Mouse (Mus musculus) neural tube, embryonic 12.5 days (tissue): ENCODE data around the gene Armc3. TPM values are rescaled to one million over a fixed set of nuclear protein-coding genes. Genes with fewer than 3 reads are reported as not detected.

Experiments used
- ATAC-seq: fragments of 200-750 bp; cut with Nextera tagmentation; 2 replicates; pipeline ENCODE4 v1.8.0; 2017; ENCODE audit warnings: low read depth, mild to moderate bottlenecking, moderate TSS enrichment, moderate library complexity; ENCODE audit not compliant: low FRiP score
- H3K27ac ChIP-seq: fragments of 300-500 bp; sonication (generic); 2 replicates; pipeline ENCODE4 v1.5.1; 2016
- H3K27me3 ChIP-seq: fragments of 300-500 bp; sonication (generic); replicated peaks from 2 replicates; pipeline ENCODE4 v1.6.1; 2016; ENCODE audit warnings: mild to moderate bottlenecking
- H3K36me3 ChIP-seq: fragments of 300-500 bp; sonication (generic); 2 replicates; pipeline ENCODE4 v1.6.1; 2016; ENCODE audit warnings: mild to moderate bottlenecking
- H3K4me1 ChIP-seq: fragments of 300-500 bp; sonication (generic); 2 replicates; pipeline ENCODE4 v1.6.1; 2016
- H3K4me2 ChIP-seq: fragments of 300-500 bp; sonication (generic); replicated peaks from 2 replicates; pipeline ENCODE4 v1.6.1; 2016; ENCODE audit warnings: mild to moderate bottlenecking
- H3K4me3 ChIP-seq: fragments of 300-500 bp; sonication (generic); 2 replicates; pipeline ENCODE4 v1.5.1; 2016
- H3K9ac ChIP-seq: fragments of 300-500 bp; sonication (generic); 2 replicates; pipeline ENCODE4 v1.6.1; 2016; ENCODE audit warnings: mild to moderate bottlenecking
- H3K9me3 ChIP-seq: fragments of 300-500 bp; sonication (generic); 2 replicates; pipeline ENCODE4 v1.6.1; 2016; ENCODE audit warnings: mild to moderate bottlenecking
- WGBS: fragments of 180-500 bp; shearing (Covaris S2); methylation state at CpG from one replicate; pipeline ENCODE4 v1.1.7; 2016; 5-methylcytosine and 5-hydroxymethylcytosine counted together
- polyA plus RNA-seq: library from polyadenylated mRNA; unstranded; fragments of >200 nt; fragmentation: Nextera tagmentation; extraction: Ambion mirVana; gene quantifications from 2 replicates; pipeline ENCODE4 v1.2.1, GENCODE M21; 2016

Gene Armc3
- polyA plus RNA-seq, 1 experiment from 2014 or later, result 0.37 TPM

DNA sequence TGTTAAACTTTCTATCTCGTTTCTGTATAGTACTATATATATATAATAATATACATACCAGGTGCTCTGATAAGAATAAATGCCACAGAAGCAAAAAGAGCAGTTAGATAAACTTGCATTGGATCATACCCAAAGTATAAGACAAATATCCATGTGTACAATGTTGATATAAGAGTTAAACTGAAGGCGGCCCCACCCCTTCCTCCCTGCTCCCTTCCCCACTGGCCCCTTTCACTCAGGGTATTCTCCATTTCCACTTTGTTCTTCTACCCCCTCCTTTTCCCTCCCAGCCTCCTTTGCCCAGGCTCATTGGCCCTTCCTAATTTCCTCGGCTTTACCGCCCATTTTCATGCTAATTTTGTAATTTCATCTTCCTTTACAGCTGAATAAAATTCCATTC lies 36.5 kb downstream of the Armc3 start:
- H3K4me2 ChIP-seq, result no peak overlapping the region
- no peak for ATAC-seq
- no peak overlapping the region for H3K9ac ChIP-seq
- WGBS, result 73% methylated on average over 4 of the region's 4 CpGs
- no peaks in the 10 kb centered on the region for H3K4me1 ChIP-seq
- H3K9me3 ChIP-seq, result no peaks in the 10 kb centered on the region
- no peak overlapping the region for H3K27ac ChIP-seq
- no peaks in the 10 kb centered on the region for H3K27me3 ChIP-seq
- H3K4me3 ChIP-seq, result no peak overlapping the region
- no peaks in the 10 kb centered on the region for H3K36me3 ChIP-seq

DNA sequence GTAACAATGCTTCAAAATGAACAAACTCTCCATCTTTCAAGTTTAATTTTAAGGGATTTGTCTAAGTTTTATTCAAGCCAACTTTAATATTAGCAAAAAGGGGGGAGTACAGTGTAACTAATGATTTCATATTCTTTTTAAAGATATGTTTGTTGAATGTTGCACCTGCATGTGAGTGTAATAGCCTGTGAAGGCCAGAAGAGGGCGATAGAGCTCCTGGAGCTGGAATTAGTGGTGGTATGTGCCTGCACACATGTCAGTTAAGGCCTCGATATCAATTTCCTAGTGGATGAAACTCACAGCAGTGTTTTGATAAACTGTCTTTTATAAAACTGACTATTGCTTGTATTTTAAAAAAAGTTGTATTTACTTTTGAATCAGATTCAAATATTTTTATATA lies 39.7 kb downstream of the Armc3 start:
- WGBS, result 63% methylated on average over 2 of the region's 2 CpGs
- Histone ChIP-seq H3K9ac (no peak overlapping the region), H3K9me3 (no peaks in the 10 kb centered on the region), H3K4me1 (no peaks in the 10 kb centered on the region), H3K4me2 (no peak overlapping the region), H3K4me3 (no peak overlapping the region), H3K36me3 (no peaks in the 10 kb centered on the region), H3K27ac (no peak overlapping the region), H3K27me3 (no peaks in the 10 kb centered on the region)
- no peak for ATAC-seq

DNA sequence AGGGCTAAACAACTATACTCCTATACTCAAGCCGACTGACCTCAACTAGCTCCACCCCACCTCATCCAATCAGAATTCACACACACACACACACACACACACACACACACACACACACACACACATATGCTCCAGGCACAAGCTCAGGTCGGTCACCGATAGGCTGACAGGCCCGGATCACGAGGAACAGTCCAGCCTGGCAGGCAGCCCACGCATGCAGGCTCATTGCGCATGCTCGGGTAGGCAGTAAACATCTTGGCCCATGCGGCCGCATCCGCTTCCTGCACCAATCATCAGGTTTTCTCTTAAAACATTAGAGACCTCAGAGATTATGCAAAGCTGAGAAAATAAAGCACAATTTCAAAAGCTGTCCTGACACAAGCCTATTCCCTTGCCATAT lies 50.5 kb downstream of the Armc3 start:
- ATAC-seq, result no peak

DNA sequence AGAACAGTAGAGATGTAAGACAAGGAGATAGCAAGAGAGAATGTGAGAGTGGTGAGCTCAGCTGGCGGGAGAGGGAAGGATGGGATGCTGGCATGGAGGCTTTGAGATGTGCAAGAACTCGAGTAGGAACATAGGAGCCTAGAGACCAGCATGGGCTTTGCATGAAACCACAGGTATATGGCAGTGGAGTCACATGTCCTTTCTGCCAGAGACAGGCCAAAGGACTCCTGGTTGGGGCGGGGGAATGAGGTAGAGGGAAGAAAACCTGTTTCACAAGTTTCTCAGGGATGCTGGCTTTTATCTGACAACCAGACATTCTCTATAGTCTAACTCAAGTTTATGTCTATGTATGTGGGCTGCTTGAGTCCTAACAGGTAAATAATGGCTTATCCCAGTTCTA lies 55.9 kb downstream of the Armc3 start:
- 84% methylated on average over 3 of the region's 3 CpGs for WGBS
- H3K27me3 ChIP-seq, result no peaks in the 10 kb centered on the region
- H3K4me2 ChIP-seq, result no peak overlapping the region
- H3K4me1 ChIP-seq, result no peaks in the 10 kb centered on the region
- no peak overlapping the region for H3K9ac ChIP-seq
- no peak for ATAC-seq
- no peak overlapping the region for H3K27ac ChIP-seq
- no peaks in the 10 kb centered on the region for H3K9me3 ChIP-seq
- no peak overlapping the region for H3K4me3 ChIP-seq
- no peaks in the 10 kb centered on the region for H3K36me3 ChIP-seq

More for the DNA sequence above, 50.5 kb downstream of the Armc3 start:
- Histone ChIP-seq H3K27ac (no peak overlapping the region), H3K36me3 (no peaks in the 10 kb centered on the region), H3K27me3 (no peaks in the 10 kb centered on the region), H3K9me3 (no peaks in the 10 kb centered on the region), H3K9ac (no peak overlapping the region), H3K4me3 (no peak overlapping the region), H3K4me1 (no peaks in the 10 kb centered on the region), H3K4me2 (no peak overlapping the region)
- WGBS, result 89% methylated on average over 11 of the region's 11 CpGs

DNA sequence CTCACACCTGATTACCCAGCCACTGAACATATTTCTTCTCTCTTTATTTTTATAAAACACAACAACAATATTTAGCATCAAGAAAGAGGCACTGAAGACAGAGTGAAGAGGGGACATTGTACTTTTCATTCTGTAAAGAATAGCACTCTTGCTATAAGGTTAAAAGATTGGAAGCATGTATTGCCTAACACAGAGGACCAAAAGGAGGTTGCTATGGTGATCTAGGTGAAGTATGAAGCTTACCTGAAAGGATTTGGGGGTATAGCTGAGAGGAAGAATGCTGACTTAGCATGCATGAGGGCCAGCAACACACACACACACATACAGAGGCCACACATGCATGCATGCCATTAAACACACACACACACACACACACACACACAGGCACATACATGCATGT lies 58.2 kb downstream of the Armc3 start:
- no peak for ATAC-seq
- H3K4me1 ChIP-seq, result no peaks in the 10 kb centered on the region
- H3K36me3 ChIP-seq, result no peaks in the 10 kb centered on the region
- no peak overlapping the region for H3K4me3 ChIP-seq
- H3K9me3 ChIP-seq, result no peaks in the 10 kb centered on the region
- no peak overlapping the region for H3K4me2 ChIP-seq
- H3K27me3 ChIP-seq, result no peaks in the 10 kb centered on the region
- H3K9ac ChIP-seq, result no peak overlapping the region
- no peak overlapping the region for H3K27ac ChIP-seq

DNA sequence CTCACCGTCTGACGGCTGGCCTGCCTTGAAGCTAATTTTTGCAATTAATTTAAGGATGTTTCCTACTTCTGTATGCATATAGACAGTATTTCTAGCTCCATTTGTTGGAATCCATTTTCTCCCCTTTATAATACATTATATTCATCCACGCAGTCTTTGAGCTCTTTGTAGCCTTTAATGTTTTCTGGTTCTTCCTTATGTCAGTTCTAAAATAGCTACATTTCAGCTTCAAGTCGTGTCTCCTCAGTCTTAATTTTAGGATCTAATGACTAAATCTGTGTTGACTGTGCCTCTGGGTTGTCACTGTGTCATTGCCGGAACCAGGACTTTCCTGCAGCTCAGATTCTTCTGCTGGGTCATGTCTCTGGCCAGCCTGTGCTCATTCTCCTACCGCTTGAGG lies 61.3 kb downstream of the Armc3 start:
- ATAC-seq, result no peak
- H3K27ac ChIP-seq, result no peak overlapping the region
- H3K27me3 ChIP-seq, result no peaks in the 10 kb centered on the region
- H3K4me1 ChIP-seq, result no peaks in the 10 kb centered on the region
- WGBS, result 84% methylated on average over 6 of the region's 6 CpGs
- H3K9me3 ChIP-seq, result no peaks in the 10 kb centered on the region
- H3K4me3 ChIP-seq, result no peak overlapping the region
- no peak overlapping the region for H3K9ac ChIP-seq
- H3K36me3 ChIP-seq, result no peaks in the 10 kb centered on the region
- no peak overlapping the region for H3K4me2 ChIP-seq

DNA sequence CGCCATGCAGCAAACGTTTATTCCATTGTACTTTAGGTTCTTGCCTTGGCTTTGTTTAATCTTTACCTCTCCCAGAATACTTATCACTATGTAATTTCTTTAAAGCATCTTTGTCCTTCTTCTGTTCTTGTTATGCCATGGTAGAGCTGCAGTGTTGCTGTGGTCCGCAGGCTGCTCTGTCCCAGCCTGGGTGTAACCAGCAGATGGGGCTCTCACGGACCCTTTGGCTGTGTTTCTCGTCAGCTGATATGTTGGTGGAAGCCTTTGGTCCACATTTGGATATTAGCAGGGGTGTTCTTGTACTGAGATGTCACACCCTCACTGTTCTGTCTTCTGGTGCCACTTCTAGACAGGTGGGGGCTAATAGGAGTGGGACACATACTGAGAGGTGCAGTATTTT lies 64.3 kb downstream of the Armc3 start:
- H3K9me3 ChIP-seq, result no peaks in the 10 kb centered on the region
- H3K9ac ChIP-seq, result no peak overlapping the region
- ATAC-seq, result no peak
- no peak overlapping the region for H3K4me3 ChIP-seq
- no peaks in the 10 kb centered on the region for H3K36me3 ChIP-seq
- no peak overlapping the region for H3K4me2 ChIP-seq
- 58% methylated on average over 5 of the region's 5 CpGs for WGBS
- no peaks in the 10 kb centered on the region for H3K27me3 ChIP-seq
- H3K4me1 ChIP-seq, result no peaks in the 10 kb centered on the region
- H3K27ac ChIP-seq, result no peak overlapping the region

DNA sequence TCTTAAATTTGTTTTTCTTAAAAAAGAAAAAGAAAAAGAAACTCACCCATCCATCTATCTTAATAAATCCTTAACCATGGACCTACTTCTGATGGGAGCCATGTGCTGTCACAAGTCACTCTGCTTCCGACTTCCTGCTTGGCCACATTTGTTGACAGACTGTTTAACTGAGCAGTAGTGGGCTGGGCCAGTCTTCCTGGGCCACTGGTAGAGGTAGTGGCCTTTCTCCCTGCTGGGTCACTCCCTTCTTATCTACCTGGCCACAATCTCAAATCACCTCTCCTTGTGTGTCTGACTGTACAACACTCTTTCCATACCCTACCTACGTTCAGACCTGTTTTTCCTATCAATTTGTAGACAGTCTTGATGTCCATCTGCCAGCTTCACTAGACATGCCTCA lies 66.7 kb downstream of the Armc3 start:
- H3K27ac ChIP-seq, result no peak overlapping the region
- no peaks in the 10 kb centered on the region for H3K4me1 ChIP-seq
- H3K4me3 ChIP-seq, result no peak overlapping the region
- 74% methylated on average over 2 of the region's 2 CpGs for WGBS
- H3K4me2 ChIP-seq, result no peak overlapping the region
- no peaks in the 10 kb centered on the region for H3K36me3 ChIP-seq
- no peaks in the 10 kb centered on the region; the same call in 1 of the 2 replicates for H3K27me3 ChIP-seq
- no peaks in the 10 kb centered on the region for H3K9me3 ChIP-seq
- no peak for ATAC-seq
- H3K9ac ChIP-seq, result no peak overlapping the region

DNA sequence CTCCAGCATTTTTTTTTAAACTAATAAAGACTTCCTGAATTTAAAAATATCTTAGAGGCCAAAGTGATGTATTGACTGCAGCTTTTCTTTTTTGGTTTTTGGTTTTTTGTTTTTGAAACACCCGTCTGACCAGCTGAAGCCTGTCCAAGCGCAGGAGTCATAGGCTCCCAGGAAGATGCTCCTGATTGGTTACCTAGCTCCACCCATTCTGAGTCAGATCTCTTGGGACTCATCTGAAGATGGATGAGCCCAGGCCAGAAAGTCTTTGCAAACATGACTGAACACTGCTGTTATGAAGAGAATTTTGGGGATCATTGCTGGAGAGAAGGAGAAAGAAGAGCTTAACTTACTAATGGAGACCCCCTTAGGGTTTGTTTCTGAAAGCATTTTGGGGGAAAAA lies 68.3 kb downstream of the Armc3 start:
- WGBS, result 56% methylated on average over 2 of the region's 2 CpGs
- Histone ChIP-seq H3K9me3 (no peaks in the 10 kb centered on the region), H3K9ac (no peak overlapping the region), H3K4me2 (no peak overlapping the region), H3K36me3 (no peaks in the 10 kb centered on the region), H3K4me1 (no peaks in the 10 kb centered on the region), H3K27me3 (no peaks in the 10 kb centered on the region; the same call in 1 of the 2 replicates), H3K27ac (no peak overlapping the region), H3K4me3 (no peak overlapping the region)
- no peak for ATAC-seq

DNA sequence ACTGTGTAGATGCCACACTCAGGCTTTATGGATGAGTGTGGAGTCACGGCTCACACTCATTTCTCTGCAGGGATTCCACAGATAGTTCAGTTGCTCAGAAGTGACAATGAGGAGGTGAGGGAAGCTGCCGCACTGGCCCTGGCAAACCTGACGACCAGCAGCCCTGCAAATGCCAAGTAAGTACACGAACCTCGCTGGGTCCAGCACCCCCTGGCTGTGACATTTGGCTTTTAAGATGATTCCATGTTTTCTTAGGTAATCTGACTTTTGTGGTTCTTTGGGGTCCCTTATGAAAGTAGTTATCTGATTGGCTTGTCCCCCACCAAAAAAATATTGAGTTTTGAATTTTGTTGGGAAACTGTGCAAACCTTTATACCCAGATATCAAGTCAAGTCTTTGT lies 70.9 kb downstream of the Armc3 start:
- no peak overlapping the region for H3K9ac ChIP-seq
- WGBS, result 54% methylated on average over 5 of the region's 5 CpGs
- no peaks in the 10 kb centered on the region for H3K9me3 ChIP-seq
- H3K27me3 ChIP-seq, result no peaks in the 10 kb centered on the region; the same call in 1 of the 2 replicates
- H3K27ac ChIP-seq, result no peak overlapping the region
- H3K36me3 ChIP-seq, result no peaks in the 10 kb centered on the region
- no peak overlapping the region for H3K4me2 ChIP-seq
- no peaks in the 10 kb centered on the region for H3K4me1 ChIP-seq
- no peak overlapping the region for H3K4me3 ChIP-seq
- no peak for ATAC-seq

DNA sequence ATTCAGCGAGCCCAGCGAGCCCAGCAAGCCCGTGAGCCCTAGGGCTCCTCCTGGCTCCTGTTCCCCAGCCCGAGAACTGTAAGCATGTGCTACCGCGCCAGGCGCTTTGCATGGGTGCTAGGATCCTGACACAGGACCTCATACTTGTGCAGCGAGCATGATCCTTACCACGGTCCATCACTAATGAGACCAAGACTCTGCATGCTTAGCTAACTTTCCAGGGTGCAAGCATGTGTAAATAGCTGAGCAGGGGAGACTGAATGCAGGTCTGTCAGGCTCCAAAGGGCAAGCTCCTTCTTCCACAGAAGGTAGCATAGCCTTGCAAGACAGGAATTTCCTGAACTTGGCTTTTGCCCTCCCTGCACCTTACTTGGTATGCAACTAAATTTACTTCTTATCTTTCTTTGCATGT lies 71.6 kb downstream of the Armc3 start:
- H3K36me3 ChIP-seq, result no peaks in the 10 kb centered on the region
- WGBS, result 30% methylated on average over 9 of the region's 9 CpGs
- no peaks in the 10 kb centered on the region; the same call in 1 of the 2 replicates for H3K27me3 ChIP-seq
- ATAC-seq, result no peak
- H3K27ac ChIP-seq, result no peak overlapping the region
- no peaks in the 10 kb centered on the region for H3K9me3 ChIP-seq
- no peak overlapping the region for H3K4me3 ChIP-seq
- H3K9ac ChIP-seq, result no peak overlapping the region
- no peaks in the 10 kb centered on the region for H3K4me1 ChIP-seq
- H3K4me2 ChIP-seq, result no peak overlapping the region

DNA sequence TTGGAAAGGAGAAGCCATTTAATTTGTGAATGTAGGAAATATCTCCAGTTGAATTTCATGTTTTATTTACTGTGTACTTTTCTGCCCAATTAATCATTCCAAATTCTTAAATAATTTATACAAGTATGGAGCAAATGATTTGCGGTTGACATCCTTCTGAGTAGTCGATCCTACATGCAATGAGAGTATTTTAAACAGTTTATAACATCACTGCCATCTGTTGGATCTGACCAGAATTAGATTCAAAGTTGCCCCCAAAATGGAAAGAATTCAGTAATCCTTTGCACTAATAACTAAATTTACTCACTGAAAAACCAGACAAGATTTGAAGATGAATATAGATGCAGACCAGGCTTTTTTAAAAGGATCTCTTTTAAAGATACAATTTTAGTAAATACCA lies 75.5 kb downstream of the Armc3 start:
- Histone ChIP-seq H3K4me1 (no peaks in the 10 kb centered on the region), H3K9ac (no peak overlapping the region), H3K4me2 (no peak overlapping the region), H3K27ac (no peak overlapping the region), H3K36me3 (no peaks in the 10 kb centered on the region), H3K9me3 (no peaks in the 10 kb centered on the region), H3K27me3 (no peaks in the 10 kb centered on the region), H3K4me3 (no peak overlapping the region)
- 73% methylated on average over 2 of the region's 2 CpGs for WGBS
- no peak for ATAC-seq

DNA sequence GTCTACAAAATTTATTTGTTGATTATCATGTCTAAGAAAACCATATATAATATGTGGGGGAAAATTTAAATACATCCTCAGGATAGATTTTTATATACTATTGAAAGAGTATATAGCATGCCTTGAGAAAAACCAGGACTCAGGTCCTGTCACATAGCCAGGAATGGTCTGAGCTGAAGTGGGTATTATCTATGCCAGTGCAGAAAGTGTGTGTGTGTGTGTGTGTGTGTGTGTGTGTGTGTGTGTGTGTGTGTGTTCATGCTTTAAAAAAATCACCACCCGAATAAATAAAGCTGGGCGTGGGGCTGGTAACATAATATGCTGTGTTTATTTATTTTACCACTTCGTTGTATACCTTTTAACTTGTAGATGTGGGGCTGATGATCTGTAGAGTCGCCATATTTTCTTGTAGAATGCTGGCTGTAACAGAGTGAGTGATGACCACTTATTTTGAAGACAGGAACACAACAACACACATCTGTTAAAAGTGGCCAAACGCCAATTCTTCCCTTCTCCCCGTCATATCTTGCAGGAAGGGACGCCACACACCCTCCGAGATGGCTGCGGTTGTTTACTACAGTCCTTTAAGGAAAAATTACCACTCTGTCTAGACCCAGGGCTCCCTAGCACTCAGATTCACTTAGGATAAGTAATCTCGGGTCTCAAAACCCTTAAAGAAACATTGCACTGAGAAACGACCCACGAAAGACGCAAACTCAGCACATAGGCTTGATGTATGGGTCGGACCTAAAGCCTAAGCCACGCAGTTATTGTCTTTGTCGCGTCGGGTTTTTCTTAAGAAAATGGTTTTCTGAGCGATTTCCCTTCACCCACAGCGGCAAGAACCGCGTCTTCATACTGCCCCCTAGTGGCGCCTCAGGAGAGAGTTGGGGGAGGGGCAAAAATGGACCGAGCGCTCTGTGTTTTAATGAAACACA lies 76.8 kb downstream of the Armc3 start:
- H3K4me1 ChIP-seq, result no peaks in the 10 kb centered on the region
- peak overlapping the region; percentile 19; the same call in 1 of the 2 replicates for H3K9ac ChIP-seq
- peak overlapping the region; percentile 46; the same call in 1 of the 2 replicates for H3K27ac ChIP-seq
- no peaks in the 10 kb centered on the region for H3K9me3 ChIP-seq
- peak overlapping the region; percentile 68 for H3K4me2 ChIP-seq
- no peaks in the 10 kb centered on the region for H3K27me3 ChIP-seq
- peak overlapping the region; percentile 33 for H3K4me3 ChIP-seq
- WGBS, result 7% methylated on average over 25 of the region's 25 CpGs
- ATAC-seq, result peak; percentile 82
- no peaks in the 10 kb centered on the region for H3K36me3 ChIP-seq
